Mouse (Mus musculus): Measurements from ENCODE around the gene Sptan1. TPM values are rescaled to one million over a fixed set of nuclear protein-coding genes. Genes with fewer than 3 reads are reported as not detected.

Gene Sptan1
- total RNA-seq, 2 experiments from 2014 or later = 32.7 to 43.1 TPM

Small RNA genes lying within 50 kb of the gene (microRNA-seq; reads per million reads assigned to microRNA genes)
- not detected for gene Mir6997

Other genes with a start within 250 kb of the Sptan1 start
- gene Gm13420, start 213.9 kb upstream of the Sptan1 start, total RNA-seq (2021) = not detected
- gene Gm13547, start 206.2 kb upstream of the Sptan1 start, total RNA-seq (2021) = not detected
- 1 to 10 TPM; 8.6 to 9.0 TPM for gene Coq4, start 178.1 kb upstream of the Sptan1 start, total RNA-seq (2021)
- gene Trub2, start 177.1 kb upstream of the Sptan1 start, total RNA-seq (2021) = 10 to 100 TPM; 27.7 to 30.3 TPM
- 1 to 10 TPM; 6.5 to 7.0 TPM for gene Slc27a4, start 162.9 kb upstream of the Sptan1 start, total RNA-seq (2021)
- 10 to 100 TPM; 23.9 to 30.3 TPM for gene Urm1, start 145.5 kb upstream of the Sptan1 start, total RNA-seq (2021)
- gene Cercam, start 96.4 kb upstream of the Sptan1 start, total RNA-seq (2021) = 1 to 10 TPM; 1.6 to 1.7 TPM
- 10 to 100 TPM; 10.4 to 11.9 TPM for gene Odf2, start 76.3 kb upstream of the Sptan1 start, total RNA-seq (2021)
- gene Gle1, start 30.1 kb upstream of the Sptan1 start, total RNA-seq (2021) = 10 to 100 TPM; 23.1 to 23.9 TPM
- gene Wdr34, start 83.3 kb downstream of the Sptan1 start, total RNA-seq (2021) = 1 to 10 TPM; 3.6 to 4.3 TPM
- gene Set, start 91.8 kb downstream of the Sptan1 start, total RNA-seq (2021) = 100 to 1,000 TPM in 1 of 2 experiments, 10 to 100 TPM in 1; 87.1 to 104 TPM
- gene Pkn3, start 112.1 kb downstream of the Sptan1 start, total RNA-seq (2021) = 1 to 10 TPM; 2.5 to 3.9 TPM
- gene Zdhhc12, start 128.1 kb downstream of the Sptan1 start, total RNA-seq (2021) = 1 to 10 TPM; 2.1 to 2.8 TPM
- 10 to 100 TPM; 23.5 to 24.1 TPM for gene Zer1, start 159.0 kb downstream of the Sptan1 start, total RNA-seq (2021)
- 10 to 100 TPM; 11.7 to 12.0 TPM for gene Tbc1d13, start 168.2 kb downstream of the Sptan1 start, total RNA-seq (2021)
- gene Endog, start 205.9 kb downstream of the Sptan1 start, total RNA-seq (2021) = 10 to 100 TPM; 50.1 to 52.0 TPM
- 1 to 10 TPM; 4.2 to 4.7 TPM for gene Spout1, start 212.9 kb downstream of the Sptan1 start, total RNA-seq (2021)
- 10 to 100 TPM; 25.3 to 26.9 TPM for gene Kyat1, start 240.3 kb downstream of the Sptan1 start, total RNA-seq (2021)